ENCODE assay signal across 23 mouse cellular contexts in the genomic region with DNA sequence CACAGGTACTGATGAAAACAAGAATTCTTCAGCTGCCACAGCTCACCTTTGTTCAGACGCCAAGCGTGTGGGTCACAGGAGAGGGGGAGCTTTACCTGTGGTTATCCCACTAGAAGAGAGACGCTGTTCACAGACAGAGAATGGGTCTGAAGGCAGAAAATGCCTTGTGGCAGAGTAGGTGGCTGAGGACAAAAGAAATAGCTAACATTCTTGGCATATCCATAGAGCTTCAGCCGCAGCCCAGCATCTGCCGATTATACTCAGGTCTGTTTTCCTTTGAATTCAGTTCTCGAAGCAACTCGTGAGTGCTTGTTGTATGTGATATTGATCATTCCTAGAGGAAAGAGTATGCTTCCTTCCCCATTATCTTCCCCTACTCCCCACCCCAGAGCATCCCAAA.
DNase-seq lines count a peak whose midpoint lies in the region.
"Had no signal": no experiment of that assay in that cellular context is flagged by ENCODE, and none has a peak within 500 bp of the region (broad histone marks: within the 10 kb centered on the region; RNA-seq: fewer than 3 reads in every experiment).

No protein-coding gene starts in this region.

- 45% methylated on average over 7 of the region's 7 CpGs for WGBS in heart, embryonic 10.5 days

- DNase-seq in heart, embryonic 10.5 days (ENCODE audit: low spot score): no peak
- DNase-seq in heart, adult 11 months: no peak
- DNase-seq in Muller cell, postnatal 12 days (ENCODE audit: inconsistent ontology term): peak; percentile 73
- DNase-seq in ZHBTc4 (ENCODE audit: low read depth, low spot score): peak; percentile 61
- DNase-seq in lung, postnatal 10 days: no peak
- DNase-seq: adrenal gland, adult 2 months; adrenal gland, postnatal 10 days; adrenal gland, postnatal 25 days; B cell, adult 2 months; cerebellum, adult 11 months; cerebellum, adult 18-20 months; cerebellum, adult 8-10 months; cerebellum, adult 9-11 months; cerebellum, postnatal 14 days; cerebellum, postnatal 36 days; embryo, embryonic 11 days had no signal

- H3K4me3 ChIP-seq in heart, embryonic 10.5 days: no peak overlapping the region
- H3K4me3 ChIP-seq: embryonic facial prominence, embryonic 13.5 days; embryonic facial prominence, embryonic 15.5 days; erythroblast, embryonic 14.5 days; forebrain, embryonic 10.5 days; forebrain, embryonic 12.5 days had no signal

- H3K27me3 ChIP-seq in heart, embryonic 10.5 days (ENCODE audit: insufficient read depth, poor library complexity, severe bottlenecking): no peaks in the 10 kb centered on the region
- H3K27me3 ChIP-seq: CH12.LX; embryonic facial prominence, embryonic 13.5 days; embryonic facial prominence, embryonic 15.5 days; forebrain, embryonic 12.5 days had no signal

- H3K36me3 ChIP-seq in heart, embryonic 10.5 days: no peaks in the 10 kb centered on the region
- H3K36me3 ChIP-seq: embryonic facial prominence, embryonic 13.5 days; embryonic facial prominence, embryonic 15.5 days; forebrain, embryonic 10.5 days; forebrain, embryonic 12.5 days; G1E had no signal

- H3K4me1 ChIP-seq in heart, embryonic 10.5 days: peaks cover 33% of the 10 kb centered on the region
- H3K4me1 ChIP-seq: embryonic facial prominence, embryonic 13.5 days; embryonic facial prominence, embryonic 15.5 days; forebrain, embryonic 12.5 days had no signal

- no peaks in the 10 kb centered on the region for H3K9me3 ChIP-seq in heart, embryonic 10.5 days
- H3K9me3 ChIP-seq: embryonic facial prominence, embryonic 13.5 days; embryonic facial prominence, embryonic 15.5 days; forebrain, embryonic 12.5 days; G1E had no signal

- peak overlapping the region; percentile 59 for H3K27ac ChIP-seq in heart, embryonic 10.5 days
- H3K27ac ChIP-seq: embryonic facial prominence, embryonic 13.5 days; embryonic facial prominence, embryonic 15.5 days; forebrain, embryonic 10.5 days; forebrain, embryonic 12.5 days had no signal

Comparison
In these comparisons a context has a peak if more than half of its experiments do, and no peak if none do; other contexts are left out.
1. DNase-seq: peak in Muller cell, postnatal 12 days (single experiment) and ZHBTc4 (single experiment); none in heart, embryonic 10.5 days (single experiment), heart, adult 11 months (single experiment) and lung, postnatal 10 days (single experiment).